Mouse (Mus musculus) embryo, embryonic 10.5 days (tissue): ENCODE results near the gene Dspp.

Experiments
- DNase-seq: peaks from one replicate; pipeline ENCODE4 v3.0.0-alpha.2; 2015; ENCODE audit warnings: low spot score

Dspp gene

DNA sequence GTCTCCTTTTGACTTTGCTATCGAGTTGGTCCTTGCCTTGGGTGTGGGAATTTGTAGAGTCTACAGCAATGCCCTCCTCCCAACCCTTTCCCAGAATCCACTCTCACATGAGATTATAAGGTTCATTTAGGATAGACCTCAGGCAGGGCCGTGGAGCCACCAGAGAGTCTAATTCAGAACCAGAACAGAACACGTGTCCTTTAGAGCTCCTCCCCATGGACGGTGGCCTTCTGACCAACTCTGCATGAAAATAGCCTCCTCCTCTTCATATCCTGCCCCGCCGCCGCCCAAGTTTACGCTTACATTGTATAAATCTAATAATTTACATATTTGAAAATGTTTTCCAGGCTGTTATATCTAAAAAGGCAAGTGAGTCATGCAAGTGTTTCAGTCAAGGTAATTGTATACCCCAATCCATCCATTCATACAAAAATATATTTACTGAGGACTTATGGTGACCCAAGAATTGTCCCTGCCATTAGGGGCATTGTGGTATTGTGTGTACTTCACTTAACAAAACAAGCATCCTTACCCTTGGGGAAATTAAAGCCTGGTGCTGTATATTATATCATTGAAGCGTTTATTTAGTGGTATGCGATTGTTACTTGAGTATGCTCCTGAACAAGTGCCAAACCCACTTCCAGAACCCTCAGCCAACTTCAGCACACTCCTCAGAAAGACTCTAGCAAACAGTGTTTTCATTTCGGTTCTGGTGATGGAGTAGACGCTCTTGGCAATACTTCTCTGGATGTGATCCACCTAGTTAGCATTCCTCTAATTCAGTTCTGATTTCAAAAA lies 30.8 kb downstream of the Dspp start:
- no peak for DNase-seq

DNA sequence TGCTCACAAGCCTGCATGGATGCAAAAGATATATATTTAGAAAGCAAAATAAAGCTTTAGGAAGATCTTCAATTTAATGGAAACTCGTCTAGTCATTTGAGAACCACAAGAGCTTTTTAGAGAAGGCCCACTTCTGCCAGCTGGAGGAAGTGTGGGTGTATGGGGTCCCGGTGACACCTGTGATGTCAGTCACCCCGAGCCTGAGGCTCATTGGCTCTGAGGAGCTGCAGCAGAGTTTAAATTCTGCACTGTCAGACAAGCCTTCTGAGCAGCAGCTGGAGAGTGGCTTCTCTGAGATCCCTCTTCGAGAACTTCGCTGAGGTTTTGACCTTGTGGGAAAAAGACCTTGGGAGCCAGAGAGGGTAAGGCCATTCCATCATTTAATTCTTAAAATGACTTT lies 31.8 kb downstream of the Dspp start, which contains the start of gene Dmp1:
Gene Dmp1, plus strand, starts transcription at position 263 of the 400 bp plus-strand sequence.
- no peak for DNase-seq

DNA sequence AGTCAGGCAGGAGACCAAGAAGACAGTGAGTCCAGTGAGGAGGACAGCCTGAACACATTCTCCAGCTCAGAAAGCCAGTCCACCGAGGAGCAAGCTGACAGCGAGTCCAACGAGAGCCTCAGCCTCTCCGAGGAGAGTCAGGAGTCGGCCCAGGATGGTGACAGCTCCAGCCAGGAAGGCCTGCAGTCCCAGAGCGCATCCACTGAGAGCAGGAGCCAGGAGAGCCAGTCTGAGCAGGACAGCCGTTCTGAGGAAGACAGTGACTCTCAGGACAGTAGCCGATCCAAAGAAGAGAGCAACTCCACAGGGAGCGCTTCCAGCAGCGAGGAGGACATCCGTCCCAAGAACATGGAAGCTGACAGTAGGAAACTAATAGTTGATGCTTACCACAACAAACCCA lies 42.0 kb downstream of the Dspp start:
- no peak for DNase-seq

DNA sequence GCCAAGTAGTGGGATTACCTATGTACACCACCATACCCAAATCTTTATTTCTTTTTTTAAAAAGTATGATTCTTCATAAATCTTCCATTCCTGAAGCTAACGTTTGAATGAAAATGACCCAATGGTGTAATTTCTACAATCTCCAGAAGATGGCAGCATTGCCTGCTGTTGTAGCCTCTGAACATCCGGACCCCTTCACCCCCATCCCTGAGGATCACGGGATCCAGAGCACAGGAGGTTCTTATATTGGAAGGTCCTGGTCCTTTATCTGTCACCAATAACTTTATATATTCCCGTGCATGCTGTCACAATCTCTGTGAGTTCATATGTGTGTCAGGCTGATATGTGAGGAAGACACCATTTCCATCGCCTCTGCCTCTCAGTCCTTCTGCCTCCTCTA lies 48.4 kb downstream of the Dspp start:
- DNase-seq = peak; percentile 81

DNA sequence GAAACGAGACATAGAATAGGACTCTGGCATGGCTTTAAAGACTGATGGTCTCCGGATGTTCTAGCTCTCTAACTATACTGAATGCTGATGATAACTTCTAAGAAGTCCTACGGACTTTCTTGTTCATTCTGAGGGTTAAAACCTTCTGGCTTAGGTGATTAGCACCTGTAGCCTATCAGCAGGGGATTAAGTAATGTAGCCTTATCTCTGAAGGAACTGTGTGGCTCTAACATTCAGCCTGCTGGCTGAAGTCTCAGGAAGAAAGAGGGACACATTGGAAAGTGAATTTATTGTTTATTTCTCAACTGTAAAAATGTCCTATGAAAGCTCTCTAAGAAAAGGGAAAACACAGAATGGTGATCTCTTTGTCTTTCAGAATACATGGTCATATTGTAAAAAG lies 53.8 kb downstream of the Dspp start:
- no peak for DNase-seq

DNA sequence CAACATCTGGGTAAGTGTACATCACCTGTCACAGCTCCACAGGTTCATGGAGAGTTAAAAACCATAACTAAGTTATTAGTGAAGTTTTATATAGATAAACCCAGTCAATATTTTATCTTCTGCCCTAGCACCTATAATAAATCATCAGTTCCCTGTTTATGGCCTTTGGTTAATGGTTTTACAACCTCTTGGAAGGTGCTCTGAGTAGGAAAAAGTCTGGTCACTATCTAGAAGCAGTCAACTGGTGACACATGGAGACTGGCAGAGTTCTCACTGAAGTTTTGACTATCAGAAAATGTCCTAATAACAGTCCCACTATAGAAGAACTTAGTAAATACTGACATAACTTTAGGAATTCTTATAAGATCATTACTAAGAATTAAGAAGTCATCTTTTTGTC lies 54.2 kb downstream of the Dspp start:
- DNase-seq = no peak

DNA sequence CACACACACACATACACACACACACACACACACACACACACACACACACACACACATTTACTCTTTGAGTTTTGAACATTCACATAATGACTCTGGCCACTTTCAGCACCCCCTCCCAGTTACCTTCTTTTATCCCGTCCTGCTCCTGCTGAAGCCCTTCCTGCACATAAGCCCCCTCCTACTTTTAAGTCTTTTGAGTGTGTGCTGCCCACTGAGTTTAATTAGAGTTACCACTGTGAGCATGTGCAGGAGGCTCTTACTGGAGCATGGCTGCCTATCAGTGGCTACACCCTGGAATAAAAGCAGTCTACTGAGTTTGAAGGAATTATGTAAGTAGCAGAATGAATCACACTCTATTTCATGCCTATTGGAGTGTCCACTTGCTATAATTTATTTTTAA lies 58.0 kb downstream of the Dspp start:
- DNase-seq = no peak
